Mouse (Mus musculus): ENCODE measurements around the gene Phyh. TPM values are rescaled to one million over a fixed set of nuclear protein-coding genes. Genes with fewer than 3 reads are reported as not detected.

Phyh gene
- polyA plus RNA-seq, 1 experiment from 2014 or later: 82.6 TPM

- no peak for ATAC-seq (ENCODE audit: insufficient read depth, low FRiP score)
- H3K4me3 ChIP-seq (replicated peaks; ENCODE audit: low read length): no peak overlapping the region
- no peaks in the 10 kb centered on the region for H3K4me1 ChIP-seq (ENCODE audit: control insufficient read depth, insufficient read depth, low read length)
- 27% methylated on average over 8 of the region's 8 CpGs for WGBS
- H3K9ac ChIP-seq (ENCODE audit: low read length): no peak overlapping the region
- no peak overlapping the region for H3K4me2 ChIP-seq (ENCODE audit: low read depth, low read length)
- H3K27ac ChIP-seq (ENCODE audit: low read length): no peak overlapping the region
- H3K9me3 ChIP-seq (replicated peaks; ENCODE audit: control insufficient read depth, low read length): no peaks in the 10 kb centered on the region
- H3K36me3 ChIP-seq (ENCODE audit: control insufficient read depth, insufficient read depth, low read length): no peaks in the 10 kb centered on the region
- H3K27me3 ChIP-seq (ENCODE audit: control insufficient read depth, insufficient read depth, low read length): no peaks in the 10 kb centered on the region
Measured at GRCm38 (mm10) chr2:4978091-4978490, 59.3 kb downstream of the Phyh start.

DNA sequence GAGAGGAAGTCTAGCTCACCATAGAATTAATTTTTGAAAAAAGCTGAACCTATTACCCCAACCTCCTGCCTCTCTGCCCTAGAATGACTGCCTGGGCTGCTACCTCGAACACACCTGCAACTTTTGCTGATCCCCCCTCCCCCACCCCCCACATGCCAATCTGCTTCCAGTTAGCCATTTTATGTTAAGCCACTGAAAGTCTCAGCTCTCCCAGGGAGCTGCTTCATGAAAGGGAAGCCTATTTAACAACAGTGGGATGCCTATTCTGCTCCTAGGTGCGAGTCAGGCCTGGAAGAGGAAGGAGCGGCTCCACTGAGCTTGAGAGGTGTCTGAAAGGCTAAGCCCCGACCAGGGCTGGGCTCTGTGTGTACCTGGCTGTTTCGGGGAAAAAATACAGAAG is 65.2 kb downstream of the Phyh start:
- no peak for ATAC-seq (ENCODE audit: insufficient read depth, low FRiP score)
- Histone ChIP-seq H3K4me2 (ENCODE audit: low read depth, low read length) (no peak overlapping the region), H3K27me3 (ENCODE audit: control insufficient read depth, insufficient read depth, low read length) (no peaks in the 10 kb centered on the region), H3K27ac (ENCODE audit: low read length) (no peak overlapping the region), H3K9me3 (replicated peaks; ENCODE audit: control insufficient read depth, low read length) (no peaks in the 10 kb centered on the region), H3K9ac (ENCODE audit: low read length) (no peak overlapping the region), H3K4me1 (ENCODE audit: control insufficient read depth, insufficient read depth, low read length) (no peaks in the 10 kb centered on the region), H3K4me3 (replicated peaks; ENCODE audit: low read length) (no peak overlapping the region), H3K36me3 (ENCODE audit: control insufficient read depth, insufficient read depth, low read length) (no peaks in the 10 kb centered on the region)
- WGBS: 31% methylated on average over 5 of the region's 5 CpGs

DNA sequence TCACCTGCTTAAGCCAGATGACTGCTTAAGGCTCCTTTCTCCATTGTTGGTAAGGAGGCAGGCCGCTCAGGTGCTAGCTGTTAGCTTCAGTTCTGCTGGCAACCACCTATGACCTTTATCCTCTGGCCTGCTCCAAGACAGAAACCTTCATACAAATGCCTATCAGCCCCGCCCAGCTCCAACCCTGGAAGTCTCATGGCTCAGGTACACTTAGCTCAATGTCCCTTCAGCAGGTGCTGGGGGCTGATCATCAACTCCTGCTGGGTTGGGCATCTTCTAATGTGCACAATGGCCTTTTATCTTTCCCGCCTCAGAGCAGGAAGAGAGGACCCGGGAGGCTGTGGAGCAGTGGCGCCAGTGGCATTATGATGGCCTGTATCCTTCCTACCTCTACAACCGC is 66.2 kb downstream of the Phyh start:
- Histone ChIP-seq H3K4me3 (replicated peaks; ENCODE audit: low read length) (no peak overlapping the region), H3K9ac (ENCODE audit: low read length) (no peak overlapping the region), H3K27ac (ENCODE audit: low read length) (no peak overlapping the region), H3K4me2 (ENCODE audit: low read depth, low read length) (no peak overlapping the region), H3K27me3 (ENCODE audit: control insufficient read depth, insufficient read depth, low read length) (no peaks in the 10 kb centered on the region), H3K9me3 (replicated peaks; ENCODE audit: control insufficient read depth, low read length) (no peaks in the 10 kb centered on the region), H3K36me3 (ENCODE audit: control insufficient read depth, insufficient read depth, low read length) (no peaks in the 10 kb centered on the region), H3K4me1 (ENCODE audit: control insufficient read depth, insufficient read depth, low read length) (no peaks in the 10 kb centered on the region)
- ATAC-seq (ENCODE audit: insufficient read depth, low FRiP score): peak; percentile 44; the same call in 1 of the 2 replicates
- 76% methylated on average over 6 of the region's 6 CpGs for WGBS

GRCm38 (mm10) chr2:4986798-4987197 is 68.0 kb downstream of the Phyh start:
- Histone ChIP-seq H3K4me1 (ENCODE audit: control insufficient read depth, insufficient read depth, low read length) (no peaks in the 10 kb centered on the region), H3K4me3 (replicated peaks; ENCODE audit: low read length) (no peak overlapping the region), H3K9me3 (replicated peaks; ENCODE audit: control insufficient read depth, low read length) (no peaks in the 10 kb centered on the region), H3K4me2 (ENCODE audit: low read depth, low read length) (no peak overlapping the region), H3K27me3 (ENCODE audit: control insufficient read depth, insufficient read depth, low read length) (no peaks in the 10 kb centered on the region), H3K9ac (ENCODE audit: low read length) (no peak overlapping the region), H3K36me3 (ENCODE audit: control insufficient read depth, insufficient read depth, low read length) (no peaks in the 10 kb centered on the region), H3K27ac (ENCODE audit: low read length) (no peak overlapping the region)
- WGBS: 72% methylated on average over 4 of the region's 4 CpGs
- ATAC-seq (ENCODE audit: insufficient read depth, low FRiP score): no peak

- H3K4me1 ChIP-seq (ENCODE audit: control insufficient read depth, insufficient read depth, low read length): no peaks in the 10 kb centered on the region
- no peaks in the 10 kb centered on the region for H3K27me3 ChIP-seq (ENCODE audit: control insufficient read depth, insufficient read depth, low read length)
- no peak overlapping the region for H3K4me2 ChIP-seq (ENCODE audit: low read depth, low read length)
- no peaks in the 10 kb centered on the region for H3K36me3 ChIP-seq (ENCODE audit: control insufficient read depth, insufficient read depth, low read length)
- no peak for ATAC-seq (ENCODE audit: insufficient read depth, low FRiP score)
- 79% methylated on average over 8 of the region's 8 CpGs for WGBS
- no peak overlapping the region for H3K9ac ChIP-seq (ENCODE audit: low read length)
- no peak overlapping the region for H3K4me3 ChIP-seq (replicated peaks; ENCODE audit: low read length)
- H3K9me3 ChIP-seq (replicated peaks; ENCODE audit: control insufficient read depth, low read length): no peaks in the 10 kb centered on the region
- no peak overlapping the region for H3K27ac ChIP-seq (ENCODE audit: low read length)
Measured at GRCm38 (mm10) chr2:4987388-4988180, 68.8 kb downstream of the Phyh start.

Other genes starting within 250 kb of the Phyh start
- 2.9 and 3.6 TPM in 2 replicates for gene Bend7, start 201.2 kb upstream of the Phyh start, polyA plus RNA-seq (2015; fragmentation: Nextera tagmentation; extraction: Ambion mirVana)
- gene Sephs1, start 37.5 kb upstream of the Phyh start, polyA plus RNA-seq (2015; fragmentation: Nextera tagmentation; extraction: Ambion mirVana): 50.2 and 53.0 TPM in 2 replicates
- gene Ucma, start 57.1 kb downstream of the Phyh start, polyA plus RNA-seq (2015; fragmentation: Nextera tagmentation; extraction: Ambion mirVana): not detected in 2 replicates
- gene Mcm10, start 93.8 kb downstream of the Phyh start, polyA plus RNA-seq (2015; fragmentation: Nextera tagmentation; extraction: Ambion mirVana): 25.1 and 26.4 TPM in 2 replicates
- gene Optn, start 145.0 kb downstream of the Phyh start, polyA plus RNA-seq (2015; fragmentation: Nextera tagmentation; extraction: Ambion mirVana): 17.6 and 18.6 TPM in 2 replicates
- 20.7 and 21.2 TPM in 2 replicates for gene Ccdc3, start 218.8 kb downstream of the Phyh start, polyA plus RNA-seq (2015; fragmentation: Nextera tagmentation; extraction: Ambion mirVana)